Mouse (Mus musculus) stomach, postnatal 0 days (tissue): ENCODE results near the gene Shank3.

ENCODE experiments used
- CTCF ChIP-seq: IDR thresholded peaks from 2 replicates; pipeline ENCODE4 v1.5.1; 2016; ENCODE audit warnings: antibody characterized with exemption, low read depth, mild to moderate bottlenecking, moderate library complexity
- EP300 ChIP-seq: optimal IDR thresholded peaks from 2 replicates; pipeline ENCODE3; 2016; ENCODE audit warnings: antibody characterized with exemption

DNA sequence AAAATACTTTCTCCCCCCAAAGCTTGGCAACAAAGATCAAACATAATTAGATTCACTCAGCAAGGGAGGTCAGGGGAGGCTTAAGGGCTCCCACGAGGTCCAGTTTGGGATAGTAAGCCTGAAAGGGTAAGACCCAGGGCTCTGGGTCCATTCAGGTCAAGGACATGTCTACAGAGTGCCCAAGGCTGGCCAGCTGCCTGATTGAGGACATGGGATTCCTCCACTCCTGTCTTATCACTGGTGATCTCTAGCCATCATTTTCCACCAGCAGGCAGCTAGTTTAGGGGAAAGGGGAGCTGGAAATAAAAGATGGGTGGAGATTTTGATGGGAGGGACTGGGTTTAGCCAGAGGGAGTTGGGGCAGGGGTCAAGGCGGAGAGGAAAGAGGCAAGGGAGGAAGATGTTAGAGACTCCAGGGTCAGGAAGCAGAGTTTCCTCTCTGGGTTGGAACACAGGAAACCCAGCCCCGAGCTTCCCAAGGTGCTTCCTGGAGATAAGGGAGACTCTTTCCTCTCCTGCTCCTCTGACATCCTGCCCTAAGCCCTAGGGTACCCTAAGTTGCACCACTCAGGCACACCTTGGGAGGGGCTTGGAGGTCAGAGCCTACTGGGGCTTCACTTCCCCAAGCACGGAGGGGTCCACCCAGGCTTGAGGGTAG lies 1.9 kb upstream of the Shank3 start:
- TF ChIP-seq CTCF (no peak), EP300 (no peak)
